Mouse (Mus musculus) NIH3T3 (cell line): ENCODE data around the gene Trp53rkb.

Source experiments
- DNase-seq: peaks from one replicate; pipeline ENCODE4 v3.0.0-alpha.2; 2012; ENCODE audit warnings: low read depth

Trp53rkb gene

GRCm38 (mm10) chr2:166799615-166800472, 7.5 kb downstream of the Trp53rkb start:
- no peak for DNase-seq

DNA sequence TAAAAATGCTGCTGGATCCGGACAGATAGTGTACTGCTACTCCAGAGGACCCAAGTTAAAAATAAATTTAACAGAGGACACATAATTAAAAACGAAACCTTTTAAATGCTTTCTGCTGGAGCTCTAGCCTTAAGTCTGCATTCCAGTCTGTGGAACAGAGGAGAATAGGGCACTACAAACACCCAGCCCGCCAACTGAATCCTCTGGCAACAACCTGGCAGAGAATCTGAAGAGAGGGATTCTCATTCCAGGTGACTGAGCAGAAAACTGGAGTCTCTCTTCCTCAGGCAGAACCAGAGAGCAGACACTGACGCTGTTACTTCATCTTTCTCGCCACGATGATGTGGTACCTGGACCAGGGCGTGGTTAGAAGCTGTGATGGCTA, 8.1 kb downstream of the Trp53rkb start:
- DNase-seq: no peak

GRCm38 (mm10) chr2:166801436-166801835, 9.1 kb downstream of the Trp53rkb start:
- DNase-seq: no peak

DNA sequence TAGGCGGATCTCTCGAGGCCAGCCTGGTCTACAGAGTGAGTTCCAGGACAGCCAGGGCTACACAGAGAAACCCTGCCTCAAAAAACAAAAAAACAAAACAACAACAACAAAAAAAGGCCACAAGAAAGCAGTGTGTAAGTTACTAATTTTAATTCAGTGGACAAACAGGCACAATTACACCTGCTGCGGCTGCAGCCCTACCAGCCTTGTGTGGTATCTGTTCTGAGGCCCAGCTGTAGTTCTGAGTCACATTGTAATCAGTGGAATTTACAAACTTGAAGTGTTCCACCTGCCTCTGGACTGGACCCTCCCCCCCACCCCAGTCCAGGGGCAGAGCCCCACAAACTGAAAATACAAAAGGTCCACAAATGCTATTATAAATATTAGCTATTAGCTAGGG, 11.0 kb downstream of the Trp53rkb start:
- DNase-seq: no peak

- DNase-seq: peak; percentile 96
Observed at GRCm38 (mm10) chr2:166805250-166806172, 13.2 kb downstream of the Trp53rkb start, which contains the start of gene Arfgef2. TSS of gene Arfgef2 (plus strand) at chr2:166805588.

DNA sequence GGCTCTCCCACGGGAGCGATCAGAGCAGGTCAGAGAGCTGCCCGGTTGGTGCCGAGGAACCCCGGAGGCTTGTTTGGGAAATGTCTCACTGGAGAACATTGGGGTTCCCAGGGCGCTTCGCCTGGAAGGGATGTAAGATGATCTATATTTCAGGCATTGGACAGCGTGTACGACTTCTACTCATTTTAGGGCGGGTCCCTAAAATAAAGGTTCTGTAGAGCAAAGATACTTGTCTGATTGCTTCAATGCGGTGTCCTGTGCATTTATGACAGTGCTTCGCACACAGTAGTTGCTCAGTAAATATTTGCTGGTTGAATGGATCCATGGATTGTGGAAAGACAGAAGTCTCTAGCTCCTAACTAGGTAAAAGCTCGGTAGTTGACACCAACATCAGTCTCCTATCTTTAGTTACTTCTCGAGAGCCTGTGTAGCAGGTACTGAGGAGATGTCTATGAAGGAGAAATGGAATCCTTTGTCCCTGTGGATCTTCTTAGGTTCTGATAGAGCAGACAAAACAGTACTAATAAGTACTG, 13.9 kb downstream of the Trp53rkb start:
- DNase-seq: peak; percentile 67

DNA sequence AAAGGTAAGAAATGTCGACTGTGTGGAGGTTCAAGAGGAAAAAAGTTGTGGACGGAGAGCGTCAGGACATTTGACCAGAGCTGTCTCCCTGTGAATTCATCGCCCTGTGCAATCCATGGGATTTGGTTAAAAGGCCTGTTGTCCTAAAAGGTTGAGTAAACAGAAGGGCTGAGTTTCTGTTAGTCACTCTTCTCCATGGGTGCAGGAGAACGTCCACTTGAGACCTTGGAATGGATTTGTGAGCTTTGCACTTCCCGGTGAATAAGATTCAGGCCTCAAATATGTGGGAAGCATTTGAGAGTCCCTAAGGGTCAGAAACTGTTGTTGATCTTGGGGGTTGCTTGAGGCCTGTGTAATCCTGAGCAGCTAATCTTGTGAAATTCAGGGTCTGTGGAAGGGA, 14.5 kb downstream of the Trp53rkb start:
- DNase-seq: peak; percentile 66

- DNase-seq: no peak
Observed at GRCm38 (mm10) chr2:166809499-166809898, 17.2 kb downstream of the Trp53rkb start.

DNA sequence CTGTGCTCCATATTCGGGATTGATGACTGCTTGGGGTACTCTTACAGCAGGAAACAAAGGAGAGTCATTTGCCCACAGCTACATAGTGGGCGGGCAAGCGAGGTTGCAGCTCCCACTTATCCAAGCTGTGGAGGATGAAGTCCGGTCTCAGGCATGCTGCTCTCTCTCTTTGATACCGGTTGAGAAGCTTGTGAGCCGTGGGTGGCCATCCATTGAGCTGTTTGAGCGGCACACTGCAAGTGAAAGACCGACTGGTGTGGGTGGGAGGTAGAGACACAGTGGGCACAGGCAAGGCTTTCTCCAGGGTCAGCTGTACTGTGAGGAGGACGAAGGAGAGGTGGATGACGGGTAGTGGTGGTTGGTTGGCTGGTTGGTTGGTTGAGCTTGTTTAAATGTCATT, 18.5 kb downstream of the Trp53rkb start:
- no peak for DNase-seq

DNA sequence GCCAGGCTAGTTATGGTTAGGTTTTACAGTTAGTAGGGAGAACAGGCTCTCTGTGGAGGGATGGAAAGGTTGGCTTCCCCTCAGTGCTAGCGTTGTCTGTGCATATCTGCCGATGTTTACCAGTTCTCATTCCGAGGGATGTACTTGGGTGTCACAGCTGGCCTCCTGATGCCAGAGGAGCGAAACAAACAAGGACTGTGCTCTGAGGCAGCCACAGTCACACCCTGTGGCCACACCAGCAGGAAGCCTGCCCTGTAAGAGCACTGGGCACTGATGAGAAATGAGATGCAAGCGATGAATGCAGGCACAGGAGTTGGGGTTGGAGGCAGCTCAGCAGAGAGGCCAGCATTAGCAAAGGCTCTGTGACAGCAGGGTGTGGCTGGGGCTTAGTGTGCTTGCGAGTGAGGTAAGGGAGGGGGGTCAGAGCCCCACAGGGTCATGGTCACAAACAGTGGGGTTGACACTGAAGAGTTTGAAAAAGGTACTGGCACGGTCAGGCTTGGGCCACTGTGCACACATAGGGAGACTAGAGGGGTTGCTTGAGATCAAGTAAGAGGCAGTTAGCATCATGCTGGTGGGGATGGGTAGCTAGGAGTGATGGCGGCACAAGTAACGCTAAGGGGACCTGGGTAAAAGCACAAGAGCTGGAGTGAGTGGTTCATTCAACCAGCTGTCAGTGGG, 26.3 kb downstream of the Trp53rkb start:
- no peak for DNase-seq

GRCm38 (mm10) chr2:166819849-166820248, 27.5 kb downstream of the Trp53rkb start:
- DNase-seq: no peak

- DNase-seq: no peak
Observed at GRCm38 (mm10) chr2:166820844-166821243, 28.5 kb downstream of the Trp53rkb start.

GRCm38 (mm10) chr2:166821406-166821805, 29.1 kb downstream of the Trp53rkb start:
- DNase-seq: no peak

DNA sequence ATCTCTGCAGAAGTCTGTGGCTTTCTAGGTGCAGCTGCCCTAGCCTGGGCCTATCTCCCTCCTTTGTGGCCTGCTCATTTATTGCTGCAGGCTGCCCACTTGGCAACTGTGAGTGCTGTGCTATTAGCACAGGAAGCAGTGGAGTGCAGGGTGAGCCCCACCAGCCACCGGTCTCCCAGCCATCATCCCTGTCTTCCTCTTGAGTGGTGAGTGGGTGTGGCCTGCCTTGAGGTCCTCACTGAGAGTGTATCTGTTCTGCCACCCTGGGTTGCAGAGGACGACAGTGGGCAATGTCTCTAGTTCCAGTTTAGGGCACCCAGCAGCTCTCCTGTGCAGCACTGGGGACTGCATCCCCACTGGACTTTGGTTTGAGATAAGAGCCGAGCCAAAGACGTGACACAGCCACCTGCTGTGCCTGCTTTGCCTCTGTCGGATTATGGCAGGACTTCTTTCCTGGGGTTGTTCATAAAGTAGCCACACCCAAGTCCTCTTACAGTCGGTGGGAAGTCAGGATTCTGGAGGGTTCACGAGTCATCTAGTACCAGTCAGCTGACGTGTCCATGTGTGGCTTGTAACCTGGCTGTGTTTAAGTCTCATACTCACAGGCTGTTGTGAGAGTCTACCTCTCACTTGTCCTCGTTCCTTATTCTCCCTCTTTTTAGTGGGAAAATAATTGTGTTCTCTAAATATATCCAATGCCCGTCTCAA, 29.9 kb downstream of the Trp53rkb start:
- peak; percentile 30 for DNase-seq

DNA sequence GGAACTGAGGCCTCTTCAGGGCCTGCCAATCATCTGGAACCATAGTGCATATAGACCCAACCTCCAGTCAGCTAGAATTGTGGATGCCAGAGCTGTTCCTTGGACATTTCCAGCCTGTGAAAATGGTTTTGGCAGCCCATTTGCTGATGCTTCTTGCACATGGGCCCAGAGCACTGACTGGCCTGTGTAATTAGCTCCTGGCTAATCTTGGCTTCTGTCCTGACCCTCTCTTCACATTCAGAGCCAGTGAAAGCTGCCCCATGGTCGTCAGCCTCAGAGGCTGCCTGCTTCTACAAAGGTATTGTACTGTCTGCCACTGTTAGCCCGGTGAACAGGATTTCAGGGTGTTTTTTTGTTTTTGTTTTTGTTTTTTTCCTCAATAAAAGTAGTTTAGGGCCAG, 30.6 kb downstream of the Trp53rkb start:
- no peak for DNase-seq

- no peak for DNase-seq
Observed at GRCm38 (mm10) chr2:166824386-166824785, 32.1 kb downstream of the Trp53rkb start.

- no peak for DNase-seq
Observed at GRCm38 (mm10) chr2:166824998-166825397, 32.7 kb downstream of the Trp53rkb start.

DNA sequence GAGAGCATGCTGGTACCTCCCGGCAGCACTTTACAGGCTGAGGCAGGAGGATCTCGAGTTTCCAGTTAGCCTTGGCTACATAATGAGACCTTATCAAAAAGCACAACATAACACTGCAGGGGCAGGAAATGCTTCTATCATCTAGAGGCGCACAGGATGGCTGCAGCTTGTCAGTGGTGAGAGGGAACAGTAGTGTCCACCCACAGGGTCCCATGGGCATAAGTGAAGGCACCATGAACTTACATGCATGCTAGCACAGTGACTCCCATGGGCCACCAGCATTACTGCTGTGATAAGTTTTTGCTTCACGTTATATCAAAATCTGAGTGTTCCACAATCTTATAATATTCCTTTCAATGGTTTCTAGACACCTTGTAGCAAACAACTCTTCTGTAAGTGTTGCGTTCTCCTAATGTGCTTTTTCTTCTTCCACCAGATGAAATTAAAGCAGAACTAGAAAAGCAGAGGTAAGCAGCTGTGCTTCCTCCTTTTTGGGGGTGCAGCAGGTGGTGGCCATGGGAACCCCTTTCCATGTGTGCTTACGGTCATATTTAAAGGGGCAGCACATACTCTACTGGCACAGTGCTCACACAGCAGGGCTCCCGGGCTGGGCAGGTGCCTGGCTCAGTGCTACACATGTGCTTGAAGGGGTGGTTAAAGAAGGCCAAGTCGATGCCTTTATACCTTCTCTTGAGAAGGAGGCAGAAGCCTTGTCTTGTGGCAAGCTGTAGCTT, 34.3 kb downstream of the Trp53rkb start:
- DNase-seq: no peak

DNA sequence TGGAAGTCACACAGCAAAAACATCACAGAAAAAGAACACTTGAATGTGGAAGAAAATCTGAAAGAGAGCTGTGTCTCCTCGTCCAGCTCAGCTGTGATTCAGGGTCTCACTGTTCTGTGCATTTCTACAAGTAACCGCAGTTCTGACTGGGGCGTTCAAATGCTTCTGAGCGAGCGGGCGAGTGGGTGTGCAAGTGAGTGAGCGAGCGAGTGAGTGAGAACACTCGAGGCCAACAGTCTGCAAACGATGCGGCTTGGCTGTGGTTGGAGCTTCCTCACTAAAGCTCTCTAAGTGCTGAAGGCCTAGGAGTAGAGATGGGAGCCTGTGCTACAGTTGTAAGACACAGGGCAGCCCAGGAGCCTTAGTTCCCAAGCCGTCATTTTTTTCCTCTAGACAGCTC, 36.0 kb downstream of the Trp53rkb start:
- no peak for DNase-seq

DNA sequence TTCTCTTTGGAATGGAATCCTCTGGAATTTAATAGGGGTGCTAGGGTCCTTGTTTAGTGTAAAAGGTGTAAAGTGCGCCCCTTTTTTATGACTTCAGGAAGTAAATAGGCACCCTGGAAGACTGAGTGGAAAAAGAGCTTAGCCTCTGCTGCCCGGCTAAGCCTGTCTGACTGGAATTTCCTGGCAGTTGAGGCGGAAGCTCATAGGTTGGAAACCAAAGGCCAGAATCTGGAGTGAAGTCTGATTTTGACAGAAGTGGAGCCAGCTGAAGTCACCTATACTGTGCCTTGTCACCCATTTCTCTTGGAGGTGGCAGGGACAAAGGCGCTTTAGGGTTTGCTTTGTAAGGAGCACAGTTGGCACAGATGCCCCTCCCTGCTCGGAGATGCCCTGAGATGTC, 38.0 kb downstream of the Trp53rkb start:
- DNase-seq: no peak

DNA sequence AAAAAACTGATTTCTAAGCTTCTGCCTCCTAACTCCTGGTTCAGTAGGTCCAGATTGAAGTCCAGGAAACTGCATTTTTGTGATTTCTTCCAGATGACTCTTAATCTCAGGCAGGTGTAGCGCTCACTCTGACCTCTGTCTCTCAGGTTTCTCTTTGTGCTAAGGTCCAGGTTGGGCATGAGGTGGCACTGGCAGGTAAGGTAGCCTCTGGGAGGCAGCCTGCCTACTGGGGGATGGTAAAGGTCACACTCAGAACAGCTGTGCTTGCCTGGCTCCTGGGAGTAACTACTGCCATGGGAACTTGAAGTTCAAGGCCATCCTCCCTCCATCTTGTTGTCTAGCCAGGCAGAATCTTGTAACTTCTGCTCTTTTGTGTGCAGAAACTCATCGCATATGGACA, 41.8 kb downstream of the Trp53rkb start:
- DNase-seq: no peak
